Mouse (Mus musculus): ENCODE measurements around the gene Shbg.

Shbg gene

GRCm38 (mm10) chr11:69617805-69618204 lies at the start of gene Shbg:
Gene Shbg (minus strand): TSS chr11:69617905.
- in situ Hi-C loops (cut with MboI, MseI) = no loop called here

DNA sequence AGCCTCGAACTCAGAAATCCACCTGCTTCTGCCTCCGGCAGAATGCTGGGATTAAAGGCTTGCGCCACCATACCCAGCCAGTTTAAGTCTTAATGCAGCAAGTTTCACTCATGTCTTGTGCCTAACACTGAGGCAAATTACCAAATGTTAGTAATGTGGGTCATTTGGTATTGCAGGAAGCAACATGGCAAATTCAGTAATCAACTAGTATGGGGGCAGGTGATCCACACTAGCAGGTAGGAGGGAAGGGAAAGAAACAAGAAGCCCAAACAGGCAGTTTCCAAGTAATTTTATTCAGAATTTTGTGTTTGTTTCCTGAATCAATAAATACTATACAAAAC lies 48.9 kb upstream of the Shbg start:
- in situ Hi-C loops (cut with MboI, MseI) = no loop called here

DNA sequence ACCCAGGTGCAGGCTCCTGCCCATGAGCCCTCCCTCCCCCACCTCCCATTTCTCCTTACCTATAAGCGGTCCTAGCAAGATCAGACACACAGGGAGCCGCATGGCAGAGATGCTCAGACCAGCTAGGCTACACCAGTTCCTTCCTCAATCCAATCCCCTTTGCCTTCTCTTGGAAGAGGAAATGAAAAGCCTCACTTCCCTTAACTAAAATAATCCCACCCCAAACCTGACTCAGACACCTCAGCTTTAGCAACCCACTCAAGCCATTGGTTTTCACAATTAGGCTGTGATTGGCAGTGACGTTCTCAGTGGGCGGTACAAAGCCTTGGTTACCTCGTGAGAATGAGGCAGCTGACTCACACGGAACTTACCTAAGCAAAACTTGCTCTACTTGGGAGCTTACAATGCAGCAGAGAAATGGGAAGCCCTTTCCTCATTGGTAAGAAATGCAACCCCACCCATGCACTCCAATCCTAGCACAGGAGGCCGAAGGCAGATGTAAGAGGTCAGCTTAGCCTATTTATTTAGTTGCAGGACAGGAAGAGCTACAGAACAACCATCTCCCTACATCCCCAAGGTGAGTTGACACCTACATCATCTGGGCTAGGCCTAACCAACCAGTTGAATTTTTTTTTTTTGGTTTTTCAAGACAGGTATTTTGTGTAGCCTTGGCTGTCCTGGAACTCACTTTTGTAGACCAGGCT lies 48.4 kb upstream of the Shbg start, which contains the start of gene Cd68:
Gene Cd68, minus strand, starts transcription at position 193 of the 704 bp plus-strand sequence.
- in situ Hi-C loops (cut with MboI, MseI) = no loop called here

GRCm38 (mm10) chr11:69665457-69665960 lies 47.8 kb upstream of the Shbg start:
- in situ Hi-C loops (cut with MboI, MseI) = no loop called here

DNA sequence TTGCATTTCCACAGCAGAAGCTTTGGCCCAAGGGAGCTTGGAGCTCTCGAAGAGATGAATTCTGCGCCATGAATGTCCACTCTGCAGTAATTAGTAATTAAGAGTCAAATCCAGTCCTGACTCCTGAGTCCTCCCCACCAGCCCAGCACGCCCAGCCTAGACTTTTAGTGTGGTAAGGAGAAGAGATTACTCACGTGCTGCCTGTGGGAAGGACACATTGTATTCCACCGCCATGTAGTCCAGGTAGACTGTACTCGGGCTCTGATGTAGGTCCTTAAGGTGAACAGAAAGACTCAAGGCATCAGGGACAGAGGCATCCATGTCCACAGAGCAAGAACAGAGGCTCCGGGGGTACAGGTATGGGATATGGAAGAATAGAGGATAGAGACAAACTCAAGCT lies 47.1 kb upstream of the Shbg start:
- in situ Hi-C loops (cut with MboI, MseI) = no loop called here

DNA sequence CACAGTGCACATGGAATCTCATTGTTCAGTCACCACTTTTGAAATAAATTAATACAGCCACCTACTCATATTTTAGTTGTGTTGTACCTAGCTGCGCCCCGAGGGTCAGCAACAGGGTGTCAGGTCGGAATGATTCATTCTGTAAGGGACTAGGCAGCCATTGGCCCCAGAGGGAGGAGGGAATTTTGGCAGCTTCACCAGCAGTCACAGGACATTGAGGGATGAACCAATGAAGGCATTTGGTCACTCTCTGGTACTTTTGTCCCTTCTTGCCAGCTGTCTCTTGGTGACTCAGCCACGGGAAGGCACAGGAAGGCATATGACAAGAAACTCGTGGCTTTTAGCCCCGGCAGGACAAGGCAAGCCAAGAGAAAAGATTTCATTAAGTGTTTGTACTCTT lies 46.1 kb upstream of the Shbg start:
- in situ Hi-C loops (cut with MboI, MseI) = no loop called here

GRCm38 (mm10) chr11:69662967-69663671 lies 45.4 kb upstream of the Shbg start:
- in situ Hi-C loops (cut with MboI, MseI) = no loop called here

DNA sequence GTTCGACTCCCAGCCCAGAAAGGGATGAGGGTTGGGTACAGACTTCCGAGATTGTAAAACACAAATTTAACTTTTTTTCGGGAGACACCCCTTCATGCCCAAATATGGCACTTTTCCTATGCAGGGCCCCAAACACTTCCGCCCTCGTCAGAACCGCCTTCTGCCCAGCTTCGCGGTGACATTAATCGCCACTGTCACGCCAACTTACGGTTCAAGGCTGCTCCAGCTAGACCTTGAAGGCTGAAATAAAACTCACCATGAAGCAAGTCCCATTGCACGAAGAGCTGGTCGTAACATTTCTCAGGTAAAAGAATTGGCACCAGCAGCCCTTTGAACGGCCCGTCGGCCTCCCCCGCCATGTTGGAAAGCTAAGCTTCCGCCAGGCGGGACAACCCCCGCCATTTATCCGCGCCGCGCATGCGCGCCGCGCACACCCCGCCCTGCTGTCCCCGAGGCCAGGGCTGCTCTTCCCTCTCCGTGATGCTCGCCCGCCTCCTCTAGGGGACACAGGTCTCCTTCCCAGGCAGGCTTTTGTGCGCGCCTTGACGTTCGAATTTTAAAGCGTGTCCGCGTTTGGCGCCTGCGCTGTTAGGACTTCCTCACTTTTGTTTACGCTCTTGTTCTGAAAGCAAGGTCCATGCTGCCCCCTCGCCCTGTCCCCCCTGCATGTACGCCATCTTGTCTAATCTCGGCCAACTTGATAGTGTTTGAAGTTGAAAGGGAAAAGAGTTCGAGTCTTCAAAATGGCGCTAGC lies 44.7 kb upstream of the Shbg start, which contains the start of gene Mpdu1:
Gene Mpdu1, minus strand, starts transcription at position 430 of the 754 bp plus-strand sequence.
- in situ Hi-C loops (cut with MboI, MseI) = no loop called here

DNA sequence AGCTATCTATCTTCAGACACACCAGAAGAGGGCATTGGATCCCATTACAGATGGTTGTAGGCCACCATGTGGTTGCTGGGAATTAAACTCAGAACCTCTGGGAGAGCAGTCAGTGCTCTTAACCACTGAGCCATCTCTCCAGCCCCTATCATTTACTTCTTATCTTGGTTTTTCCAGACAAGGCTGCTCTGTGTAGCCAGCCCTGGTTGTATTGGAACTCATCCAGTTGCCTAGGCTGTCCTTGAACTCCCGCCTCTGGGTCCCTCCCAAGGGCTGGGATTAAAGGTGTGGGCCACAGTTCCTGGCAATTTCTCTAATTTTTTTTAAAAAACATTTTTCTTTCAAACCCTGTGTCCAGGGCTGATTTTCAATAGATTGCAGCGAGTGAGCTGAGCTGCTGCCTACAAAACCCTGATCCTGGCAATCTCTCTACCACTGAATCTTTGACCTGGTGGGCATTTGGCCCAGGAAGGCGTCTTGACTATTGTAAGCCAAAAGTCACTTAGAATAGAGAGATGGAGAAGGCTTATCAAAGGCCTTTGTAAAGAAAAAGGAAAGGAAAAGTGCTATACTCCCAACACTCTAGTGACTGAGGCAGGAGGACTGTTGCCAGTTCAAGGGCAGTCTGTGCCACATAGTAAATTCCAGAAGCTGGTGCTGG lies 43.6 kb upstream of the Shbg start:
- in situ Hi-C loops (cut with MboI, MseI) = no loop called here

GRCm38 (mm10) chr11:69657462-69657881 lies 39.8 kb upstream of the Shbg start:
- in situ Hi-C loops (cut with MboI, MseI) = no loop called here

- in situ Hi-C loops (cut with MboI, MseI) = no loop called here
These were observed 39.1 kb upstream of the Shbg start for GRCm38 (mm10) chr11:69656617-69657461.

DNA sequence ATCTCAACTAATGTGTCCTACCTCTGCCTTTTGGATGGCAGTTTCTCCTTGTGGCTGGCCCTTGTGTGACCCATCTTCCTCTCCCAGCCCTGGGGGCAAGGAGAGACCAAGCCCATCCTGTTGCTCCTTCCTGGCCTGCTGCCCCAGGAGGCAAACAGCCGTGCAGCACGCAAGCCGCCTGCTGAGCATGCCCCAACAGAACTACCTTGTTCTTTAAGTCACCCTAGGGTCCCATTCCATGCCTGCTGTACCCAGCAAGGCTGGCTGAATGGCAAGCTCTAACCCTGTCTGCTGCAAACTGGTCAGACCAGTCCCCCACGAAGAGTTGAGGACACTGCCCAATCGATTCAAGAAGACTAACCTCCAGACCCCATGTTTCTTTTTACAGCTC lies 38.4 kb upstream of the Shbg start:
- in situ Hi-C loops (cut with MboI, MseI) = no loop called here

GRCm38 (mm10) chr11:69655264-69656064 lies 37.8 kb upstream of the Shbg start, which contains the start of gene Sox15:
Gene Sox15 (plus strand): TSS chr11:69655314.
- in situ Hi-C loops (cut with MboI, MseI) = no loop called here

DNA sequence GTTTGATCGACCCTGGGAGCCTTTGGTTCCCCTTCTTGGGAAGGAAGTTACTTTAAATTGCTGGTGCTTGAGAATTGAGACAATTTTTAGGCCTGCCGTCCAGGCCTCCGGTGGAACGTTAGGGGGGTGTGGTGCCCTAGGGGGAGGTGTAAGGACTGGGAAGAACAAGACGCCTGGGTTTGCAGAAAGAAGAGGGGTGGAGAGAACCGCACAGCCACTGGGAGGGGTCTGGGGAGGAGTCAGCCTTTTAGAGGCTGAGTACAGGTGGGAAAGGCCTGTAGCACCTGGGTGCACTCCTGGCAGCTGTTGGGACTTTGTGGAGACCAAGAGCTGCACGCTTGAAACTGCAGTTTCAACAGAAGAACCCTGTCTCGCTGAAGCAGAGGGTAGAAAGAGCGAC lies 37.1 kb upstream of the Shbg start:
- in situ Hi-C loops (cut with MboI, MseI) = no loop called here

DNA sequence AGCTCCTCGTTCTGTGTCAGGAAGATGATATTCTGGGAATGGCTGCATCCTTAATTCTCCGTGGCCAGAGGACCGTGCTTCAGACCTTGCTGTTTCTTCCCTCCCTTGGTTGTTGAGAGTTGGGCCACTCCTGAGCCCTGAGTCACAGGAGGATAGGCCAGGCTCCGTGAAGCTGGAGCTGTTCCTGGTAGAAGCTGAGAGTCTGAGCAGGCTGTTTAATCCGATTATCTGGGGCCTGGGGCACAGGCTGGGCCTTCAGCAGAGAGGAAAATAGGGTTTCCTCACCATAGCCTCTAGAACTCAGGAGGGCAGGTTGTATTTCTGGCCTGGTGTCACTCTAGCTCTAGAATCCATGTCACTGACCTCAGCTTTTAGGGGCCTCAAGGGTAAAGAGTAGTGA lies 35.7 kb upstream of the Shbg start:
- in situ Hi-C loops (cut with MboI, MseI) = no loop called here

GRCm38 (mm10) chr11:69645860-69646259 lies 28.2 kb upstream of the Shbg start:
- in situ Hi-C loops (cut with MboI, MseI) = no loop called here

DNA sequence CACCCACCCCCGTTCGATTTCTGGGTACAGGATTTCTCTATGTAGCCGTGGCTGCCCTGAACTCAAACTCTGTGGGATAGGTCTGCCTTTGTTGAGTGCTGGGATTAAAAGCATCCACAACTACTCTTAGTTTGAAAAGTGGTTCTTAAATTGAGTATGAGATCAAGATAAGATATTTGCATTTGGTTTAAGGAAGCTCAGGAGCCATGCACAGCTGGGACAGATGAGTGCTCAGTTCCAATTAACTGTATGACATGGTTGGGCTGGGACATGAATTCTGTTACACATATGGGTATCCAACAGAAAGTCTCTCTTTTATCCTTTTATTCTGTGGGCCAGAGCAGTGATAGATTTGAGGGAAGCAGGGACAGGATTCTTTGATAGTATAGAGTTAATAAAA lies 17.8 kb upstream of the Shbg start:
- in situ Hi-C loops (cut with MboI, MseI) = no loop called here

DNA sequence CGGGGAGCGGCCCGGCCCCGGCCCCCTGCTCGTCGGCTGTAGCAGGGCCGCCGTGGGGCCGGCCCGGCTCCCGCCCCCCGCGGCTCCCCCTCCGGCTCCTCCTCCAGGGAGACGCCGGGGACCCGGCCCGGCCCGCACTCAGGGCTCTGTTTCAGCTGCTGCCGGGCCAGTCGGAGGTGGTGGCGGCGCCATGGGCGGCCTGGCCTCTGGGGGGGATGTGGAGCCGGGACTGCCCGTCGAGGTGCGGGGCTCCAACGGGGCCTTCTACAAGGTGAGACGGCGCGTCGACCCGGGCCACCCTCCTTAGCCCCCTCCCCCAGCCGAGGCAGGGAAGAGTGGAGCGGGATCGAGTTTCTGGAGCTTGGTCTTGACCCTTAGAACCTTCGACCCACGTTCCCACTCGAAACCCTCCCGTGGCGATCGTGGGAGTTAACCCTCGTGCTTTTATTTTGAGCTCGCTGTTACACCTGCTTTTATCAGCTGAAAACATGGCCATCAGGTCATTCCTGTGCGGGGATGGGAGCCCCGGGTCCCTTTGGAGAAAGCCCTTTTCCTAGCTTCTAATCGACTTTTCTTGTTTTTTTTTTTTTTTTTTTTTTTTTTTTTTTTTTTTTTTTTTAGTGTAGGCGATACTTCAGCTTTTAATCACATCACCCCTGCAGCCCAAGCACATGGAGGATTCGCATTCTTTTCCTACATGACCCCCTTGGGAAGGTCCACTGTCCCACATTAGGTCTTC lies 15.6 kb upstream of the Shbg start:
- in situ Hi-C loops (cut with MboI, MseI) = no loop called here
